Mouse (Mus musculus) lung, embryonic 15.5 days (tissue): ENCODE data around the gene Tcl1b1. TPM values are rescaled to one million over a fixed set of nuclear protein-coding genes. Genes with fewer than 3 reads are reported as not detected.
"Not testable (repeated sequence)": the region's sequence is repeated elsewhere in the genome, so short reads cannot be mapped to it uniquely, and the experiment has no call there.

Experiments used
- ATAC-seq: fragments of 200-750 bp; cut with Nextera tagmentation; 2 replicates; pipeline ENCODE4 v1.8.0; 2017; ENCODE audit warnings: moderate number of reproducible peaks, borderline replicate concordance; ENCODE audit not compliant: low FRiP score, low TSS enrichment; ENCODE audit errors: extremely low read depth
- H3K27ac ChIP-seq: fragments of 300-500 bp; sonication (generic); 2 replicates; pipeline ENCODE4 v1.5.1; 2015; ENCODE audit warnings: moderate library complexity, mild to moderate bottlenecking, inconsistent platforms
- H3K27me3 ChIP-seq: fragments of 300-500 bp; sonication (generic); 2 replicates; pipeline ENCODE4 v1.6.1; 2015; ENCODE audit warnings: inconsistent platforms
- H3K36me3 ChIP-seq: fragments of 300-500 bp; sonication (generic); 2 replicates; pipeline ENCODE4 v1.6.1; 2015; ENCODE audit warnings: inconsistent platforms
- H3K4me1 ChIP-seq: fragments of 300-500 bp; sonication (generic); 2 replicates; pipeline ENCODE4 v1.6.1; 2015; ENCODE audit warnings: inconsistent platforms
- H3K4me2 ChIP-seq: fragments of 300-500 bp; sonication (generic); 2 replicates; pipeline ENCODE4 v1.6.1; 2015; ENCODE audit warnings: inconsistent platforms, mild to moderate bottlenecking, moderate library complexity
- H3K4me3 ChIP-seq: fragments of 300-500 bp; sonication (generic); 2 replicates; pipeline ENCODE4 v1.5.1; 2015; ENCODE audit warnings: mild to moderate bottlenecking, inconsistent platforms
- H3K9ac ChIP-seq: fragments of 300-500 bp; sonication (generic); 2 replicates; pipeline ENCODE4 v1.6.1; 2015; ENCODE audit warnings: inconsistent platforms
- H3K9me3 ChIP-seq: fragments of 300-500 bp; sonication (generic); 2 replicates; pipeline ENCODE4 v1.6.1; 2016; ENCODE audit warnings: inconsistent platforms
- WGBS: fragments of 180-500 bp; shearing (Covaris S2); methylation state at CpG from one replicate; pipeline ENCODE4 v1.1.7; 2015; 5-methylcytosine and 5-hydroxymethylcytosine counted together
- polyA plus RNA-seq: library from polyadenylated mRNA; unstranded; fragments of >200 nt; fragmentation: Nextera tagmentation; extraction: Ambion mirVana; gene quantifications from 2 replicates; pipeline ENCODE4 v1.2.1, GENCODE M21; 2015

Tcl1b1 gene
- polyA plus RNA-seq, 1 experiment from 2014 or later = not detected

- WGBS = 17% methylated on average over 1 of the region's 1 CpGs
- not testable (repeated sequence) for H3K4me3 ChIP-seq, ATAC-seq, H3K27me3 ChIP-seq, H3K9ac ChIP-seq, H3K4me1 ChIP-seq, H3K4me2 ChIP-seq, H3K9me3 ChIP-seq, H3K36me3 ChIP-seq, H3K27ac ChIP-seq
These were observed 14.6 kb upstream of the Tcl1b1 start for GRCm38 (mm10) chr12:105144928-105145327.

- Histone ChIP-seq H3K27ac (no peak within 1 kb of the TSS), H3K4me2 (no peak within 1 kb of the TSS), H3K4me1 (no peaks in the 10 kb centered on the region), H3K9ac (no peak within 1 kb of the TSS), H3K27me3 (no peaks in the 10 kb centered on the region), H3K36me3 (no peaks in the 10 kb centered on the region), H3K4me3 (no peak within 1 kb of the TSS), H3K9me3 (no peaks in the 10 kb centered on the region)
- WGBS = 61% methylated on average over 3 of the region's 3 CpGs
- no peak for ATAC-seq
These were observed 13.8 kb upstream of the Tcl1b1 start, which contains the start of gene Tcl1b2 for GRCm38 (mm10) chr12:105145714-105146113. Tcl1b2 (plus strand) TSS chr12:105146014.

- WGBS = 69% methylated on average over 4 of the region's 4 CpGs
- not testable (repeated sequence) for H3K27me3 ChIP-seq
These were observed 4.2 kb upstream of the Tcl1b1 start for GRCm38 (mm10) chr12:105155286-105155685.

GRCm38 (mm10) chr12:105158842-105159241 lies 648 bp upstream of the Tcl1b1 start:
- Histone ChIP-seq H3K4me1 (no peaks in the 10 kb centered on the region), H3K4me2 (no peak overlapping the region), H3K9ac (no peak overlapping the region), H3K36me3 (no peaks in the 10 kb centered on the region), H3K9me3 (no peaks in the 10 kb centered on the region), H3K4me3 (no peak overlapping the region), H3K27ac (no peak overlapping the region), H3K27me3 (no peaks in the 10 kb centered on the region)
- ATAC-seq = no peak
- WGBS = 78% methylated on average over 6 of the region's 6 CpGs

More at GRCm38 (mm10) chr12:105155286-105155685, 4.2 kb upstream of the Tcl1b1 start:
- not testable (repeated sequence) for H3K9me3 ChIP-seq, H3K9ac ChIP-seq, H3K27ac ChIP-seq, H3K36me3 ChIP-seq, ATAC-seq, H3K4me1 ChIP-seq, H3K4me2 ChIP-seq, H3K4me3 ChIP-seq

DNA sequence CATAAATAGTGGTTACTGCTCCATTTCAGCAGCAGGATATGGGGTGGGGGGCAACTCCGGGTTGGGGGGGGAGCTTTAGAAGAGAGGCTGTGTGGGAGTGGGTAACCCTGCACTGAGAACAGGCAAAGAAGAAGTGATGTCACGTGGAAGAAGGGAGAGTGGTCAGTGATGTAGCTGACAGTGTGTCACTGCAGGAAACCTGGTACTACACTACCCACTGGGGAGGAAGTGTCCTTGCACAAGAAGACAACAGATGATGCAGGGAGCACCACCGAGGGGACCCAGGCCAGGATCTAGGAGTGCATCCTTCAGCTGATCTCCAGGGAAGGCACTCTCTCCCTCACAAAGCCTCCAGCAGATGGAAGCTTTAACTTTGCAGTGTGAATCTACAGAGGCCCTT lies 7.2 kb downstream of the Tcl1b1 start:
- Histone ChIP-seq H3K9ac (no peak overlapping the region), H3K27ac (no peak overlapping the region)
- 63% methylated on average over 3 of the region's 3 CpGs for WGBS

DNA sequence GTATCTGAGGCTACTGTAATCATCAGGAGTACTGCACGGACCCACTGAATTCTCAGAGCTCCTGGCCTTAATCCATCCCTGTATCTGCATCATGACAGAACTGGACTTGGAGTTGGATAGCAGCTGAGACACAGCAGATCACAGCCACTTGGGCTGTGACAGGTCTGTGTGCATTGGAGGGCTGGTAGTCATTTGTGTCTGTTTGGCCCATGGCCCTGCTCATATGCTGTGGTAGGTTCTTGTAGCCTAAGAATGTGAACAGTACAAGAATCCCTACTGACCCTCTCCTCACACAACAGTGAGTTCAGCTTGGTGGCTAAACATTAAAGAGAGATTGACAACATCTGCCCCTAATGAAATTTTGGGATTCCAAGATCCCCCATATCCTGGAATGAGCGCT lies 13.9 kb downstream of the Tcl1b1 start:
- no peak overlapping the region for H3K27ac ChIP-seq
- no peak overlapping the region for H3K4me2 ChIP-seq
- no peaks in the 10 kb centered on the region for H3K9me3 ChIP-seq
- ATAC-seq = peak; percentile 85
- no peak overlapping the region for H3K9ac ChIP-seq
- no peaks in the 10 kb centered on the region for H3K4me1 ChIP-seq
- WGBS = 77% methylated on average over 2 of the region's 2 CpGs
- H3K4me3 ChIP-seq = no peak overlapping the region
- H3K36me3 ChIP-seq = no peaks in the 10 kb centered on the region
- no peaks in the 10 kb centered on the region for H3K27me3 ChIP-seq

More for the DNA sequence above, 7.2 kb downstream of the Tcl1b1 start:
- H3K27me3 ChIP-seq = no peaks in the 10 kb centered on the region
- no peak overlapping the region for H3K4me2 ChIP-seq
- H3K36me3 ChIP-seq = no peaks in the 10 kb centered on the region
- ATAC-seq = no peak
- H3K4me1 ChIP-seq = no peaks in the 10 kb centered on the region
- H3K4me3 ChIP-seq = no peak overlapping the region
- no peaks in the 10 kb centered on the region for H3K9me3 ChIP-seq

- ATAC-seq, H3K4me1 ChIP-seq, H3K4me3 ChIP-seq, H3K27ac ChIP-seq, H3K36me3 ChIP-seq, H3K9me3 ChIP-seq, H3K27me3 ChIP-seq, H3K9ac ChIP-seq, H3K4me2 ChIP-seq: not testable (repeated sequence)
- 25% methylated on average over 2 of the region's 2 CpGs for WGBS
These were observed 14.8 kb downstream of the Tcl1b1 start for GRCm38 (mm10) chr12:105174318-105174717.

DNA sequence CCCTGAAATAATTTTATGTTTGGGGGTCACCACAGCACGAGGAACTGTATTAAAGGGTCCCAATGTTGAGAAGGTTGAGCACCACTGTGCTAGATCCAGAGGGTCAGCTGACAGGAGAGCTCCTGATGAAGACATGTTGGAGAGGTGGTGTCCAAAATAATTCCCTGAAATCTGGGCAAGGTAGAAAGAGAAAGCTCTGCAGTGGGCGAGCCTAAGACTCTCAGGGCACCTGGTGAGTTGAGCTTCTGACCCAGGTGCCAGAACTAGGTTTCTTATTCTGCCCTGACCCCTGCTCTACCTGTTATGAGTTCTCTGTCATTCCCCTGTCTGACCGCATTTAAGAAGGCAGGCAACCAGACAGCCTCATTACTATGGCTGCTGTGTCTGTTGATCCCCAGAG lies 16.6 kb downstream of the Tcl1b1 start, which contains the start of gene Tcl1b5:
Gene Tcl1b5 (plus strand): TSS at position 301 of the 400 bp plus-strand sequence.
- H3K27ac ChIP-seq, H3K4me3 ChIP-seq, H3K4me1 ChIP-seq, ATAC-seq, H3K9ac ChIP-seq, H3K27me3 ChIP-seq, H3K9me3 ChIP-seq, H3K36me3 ChIP-seq, H3K4me2 ChIP-seq: not testable (repeated sequence)
- 62% methylated on average over 3 of the region's 3 CpGs for WGBS

DNA sequence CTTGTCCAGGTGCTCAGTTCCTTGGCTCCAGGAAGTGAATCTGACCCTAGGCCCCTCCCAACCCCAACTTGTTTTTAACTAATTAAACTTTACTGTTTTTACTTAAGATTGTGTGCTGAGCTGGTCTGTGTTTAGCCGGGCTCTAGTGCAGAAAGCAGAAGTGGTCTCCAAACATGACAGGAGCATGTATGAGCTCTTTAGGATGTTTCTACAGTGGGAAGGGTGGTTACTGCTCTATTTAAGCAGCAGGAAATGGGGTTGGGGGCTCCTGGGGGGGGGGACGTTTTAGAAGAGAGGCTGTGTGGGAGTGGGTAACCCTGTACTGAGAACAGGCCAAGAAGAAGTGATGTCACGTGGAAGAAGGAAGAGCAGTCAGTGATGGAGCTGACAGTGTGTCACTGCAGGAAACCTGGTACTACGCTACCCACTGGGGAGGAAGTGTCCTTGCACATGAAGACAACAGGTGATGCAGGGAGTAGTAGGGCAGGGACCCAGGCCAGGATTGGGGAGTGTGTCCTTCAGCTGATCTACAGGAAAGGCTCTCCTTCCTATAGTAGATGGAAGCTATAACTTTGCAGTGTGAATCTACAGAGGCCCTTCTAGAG lies 21.7 kb downstream of the Tcl1b1 start:
- not testable (repeated sequence) for ATAC-seq, H3K27me3 ChIP-seq, H3K36me3 ChIP-seq, H3K9me3 ChIP-seq, H3K4me2 ChIP-seq, H3K9ac ChIP-seq, H3K4me3 ChIP-seq, H3K4me1 ChIP-seq, H3K27ac ChIP-seq
- 54% methylated on average over 4 of the region's 4 CpGs for WGBS

- not testable (repeated sequence) for H3K27ac ChIP-seq
These were observed 29.5 kb downstream of the Tcl1b1 start for GRCm38 (mm10) chr12:105188980-105189379.

GRCm38 (mm10) chr12:105190743-105191142 lies 31.3 kb downstream of the Tcl1b1 start, which contains the start of gene Tcl1b3:
Tcl1b3 (plus strand) TSS chr12:105191043.
- not testable (repeated sequence) for H3K9me3 ChIP-seq, H3K4me2 ChIP-seq, H3K36me3 ChIP-seq, H3K9ac ChIP-seq, H3K4me1 ChIP-seq, H3K27me3 ChIP-seq, H3K4me3 ChIP-seq, H3K27ac ChIP-seq, ATAC-seq
- WGBS = 87% methylated on average over 6 of the region's 6 CpGs

More at GRCm38 (mm10) chr12:105188980-105189379, 29.5 kb downstream of the Tcl1b1 start:
- not testable (repeated sequence) for H3K27me3 ChIP-seq, H3K4me3 ChIP-seq, H3K4me1 ChIP-seq, H3K36me3 ChIP-seq, H3K9ac ChIP-seq, H3K9me3 ChIP-seq, H3K4me2 ChIP-seq
- WGBS = 45% methylated on average over 2 of the region's 2 CpGs
- peak; percentile 23; the same call in 1 of the 2 replicates for ATAC-seq

DNA sequence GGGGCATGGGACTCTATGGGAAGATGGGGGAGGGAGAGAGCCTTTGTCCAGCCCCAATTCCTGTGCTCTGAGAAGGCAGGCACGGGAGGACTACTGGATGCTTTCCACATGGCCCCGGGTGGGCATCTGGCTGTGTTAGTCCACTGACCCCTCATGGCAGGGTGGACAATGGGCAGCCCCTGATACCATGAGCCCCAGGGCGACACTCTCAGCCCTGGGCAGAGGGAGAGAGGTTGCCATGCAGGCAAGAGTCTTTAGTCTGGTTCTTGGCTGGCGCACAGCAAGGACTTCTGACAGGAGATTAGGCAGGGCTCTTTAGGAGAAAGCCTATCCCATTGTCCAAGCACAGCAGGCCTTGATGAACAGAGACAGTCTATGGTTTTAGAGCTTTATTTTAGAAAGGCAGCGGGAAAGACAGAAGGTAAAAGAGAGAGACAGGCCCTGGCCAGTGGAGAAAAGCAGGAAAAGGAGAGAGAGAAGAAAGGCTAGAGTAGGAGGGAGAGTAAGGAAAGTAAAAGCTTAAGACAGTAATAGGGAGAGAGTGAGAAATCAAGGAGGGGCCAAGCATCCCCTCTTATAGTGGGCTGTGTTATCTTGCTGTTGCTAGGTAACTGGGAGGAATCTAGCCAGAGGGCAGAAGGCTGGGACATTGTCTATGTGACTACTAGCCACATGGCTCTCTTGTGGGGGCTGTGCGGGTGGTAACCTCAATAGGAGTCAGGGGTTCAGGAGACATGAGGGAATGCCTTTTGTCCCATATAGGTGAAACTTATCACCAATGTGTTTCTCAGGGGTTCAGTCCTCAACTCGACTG lies 40.4 kb downstream of the Tcl1b1 start:
- 63% methylated on average over 7 of the region's 7 CpGs for WGBS
- H3K4me3 ChIP-seq = not testable (repeated sequence)

More for the DNA sequence above, 40.4 kb downstream of the Tcl1b1 start:
- H3K4me1 ChIP-seq, H3K4me2 ChIP-seq, H3K27me3 ChIP-seq, H3K36me3 ChIP-seq, H3K9me3 ChIP-seq, H3K27ac ChIP-seq, ATAC-seq, H3K9ac ChIP-seq: not testable (repeated sequence)
